Mouse (Mus musculus): ENCODE data around the gene Podnl1.

- no peak for TF ChIP-seq CTCF (IDR thresholded peaks at IDR 0.05; ENCODE audit: borderline replicate concordance, extremely low read depth, insufficient read depth, insufficient read length)
- no peak for TF ChIP-seq POLR2A (IDR thresholded peaks at IDR 0.05; ENCODE audit: borderline replicate concordance, extremely low read depth, insufficient read depth, insufficient read length, poor library complexity, severe bottlenecking)
Measured at GRCm38 (mm10) chr8:84084341-84085115, 41.3 kb upstream of the Podnl1 start.
